Mouse (Mus musculus) liver, adult 2 months (tissue): ENCODE results near the gene Phldb2.

Experiments
- CTCF ChIP-seq: fragments of 200-500 bp; IDR thresholded peaks from 2 replicates; pipeline ENCODE4 v1.5.1; 2011; ENCODE audit warnings: low read depth, low read length, control low read depth
- POLR2A ChIP-seq: fragments of 200-500 bp; IDR thresholded peaks from 2 replicates; pipeline ENCODE4 v1.6.1; 2011; ENCODE audit warnings: low read length, control low read depth; ENCODE audit not compliant: insufficient read depth; ENCODE audit errors: extremely low read depth

- TF ChIP-seq CTCF (no peak), POLR2A (no peak)
These were observed 255.4 kb downstream of the Phldb2 start for GRCm38 (mm10) chr16:45697996-45698395.
